Mouse (Mus musculus): Measurements from ENCODE around the gene Scn9a.

Gene Scn9a

GRCm38 (mm10) chr2:66634580-66635359 is at the start of gene Scn9a:
Gene Scn9a (minus strand): TSS chr2:66634962.
- DNase-seq (ENCODE audit: low read depth, low spot score) = no peak

DNA sequence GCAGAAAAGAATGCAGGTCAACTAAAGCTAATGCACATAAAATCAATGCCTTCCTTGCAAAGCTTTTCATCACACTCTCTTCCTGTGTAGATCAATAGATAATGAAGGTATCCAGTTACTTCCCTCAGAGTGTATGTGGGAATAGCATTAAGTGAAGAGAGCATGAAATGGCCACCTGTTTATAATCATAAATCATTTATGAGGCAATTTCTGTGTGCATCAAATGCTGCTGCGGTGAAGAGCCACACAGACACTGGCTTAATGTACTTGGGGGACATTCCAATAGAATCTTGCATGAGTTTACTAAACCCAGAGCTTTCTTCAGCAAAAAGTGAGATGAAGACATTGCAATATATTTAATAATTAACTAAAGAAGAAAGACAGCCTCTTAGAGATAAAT is 27.2 kb upstream of the Scn9a start:
- no peak for DNase-seq (ENCODE audit: low read depth, low spot score)

DNA sequence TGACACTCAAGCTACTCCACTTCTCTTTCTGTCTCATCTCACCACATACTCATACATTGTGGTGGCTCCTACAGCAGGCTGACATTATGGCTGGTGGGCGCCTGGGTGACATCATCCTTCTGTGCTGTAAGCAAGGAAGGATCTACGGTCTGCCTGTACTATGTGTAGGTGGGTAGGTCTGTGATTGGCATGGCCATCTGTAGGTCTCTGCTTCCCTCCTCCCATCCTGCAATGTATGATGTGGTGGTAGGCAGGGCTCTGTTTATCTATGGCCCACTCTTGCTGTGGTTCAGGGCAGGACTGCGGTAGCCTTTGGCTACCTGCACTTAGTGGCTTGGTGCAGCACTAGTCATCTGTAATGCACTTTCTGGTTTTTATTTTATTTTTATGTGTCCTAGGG is 21.7 kb upstream of the Scn9a start:
- DNase-seq (ENCODE audit: low read depth, low spot score) = no peak

GRCm38 (mm10) chr2:66655431-66655830 is 20.7 kb upstream of the Scn9a start:
- DNase-seq (ENCODE audit: low read depth, low spot score) = no peak

DNA sequence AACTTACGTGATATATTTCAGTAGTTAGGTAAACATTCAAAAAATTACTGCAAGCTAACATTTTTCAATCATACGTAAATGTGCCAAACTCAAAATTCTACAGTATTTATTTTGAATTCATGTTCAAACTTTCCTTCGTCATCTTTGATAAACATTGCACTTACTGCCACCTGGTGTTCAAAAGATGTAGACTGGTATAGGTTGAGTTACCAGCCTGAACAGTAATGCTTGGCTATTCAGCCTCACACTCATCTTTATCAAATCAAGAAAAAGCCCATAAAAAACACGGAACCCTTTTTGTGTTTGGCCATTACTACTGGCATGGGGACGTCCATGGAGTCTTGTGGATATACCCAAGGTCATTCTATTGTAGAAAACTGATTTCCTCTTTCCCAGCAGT is 9.6 kb upstream of the Scn9a start:
- no peak for DNase-seq (ENCODE audit: low read depth, low spot score)

- no peak for DNase-seq (ENCODE audit: low read depth, low spot score)
Observed at GRCm38 (mm10) chr2:66632728-66633127, 2.0 kb downstream of the Scn9a start.

- DNase-seq (ENCODE audit: low read depth, low spot score) = no peak
Observed at GRCm38 (mm10) chr2:66611091-66611490, 23.7 kb downstream of the Scn9a start.

DNA sequence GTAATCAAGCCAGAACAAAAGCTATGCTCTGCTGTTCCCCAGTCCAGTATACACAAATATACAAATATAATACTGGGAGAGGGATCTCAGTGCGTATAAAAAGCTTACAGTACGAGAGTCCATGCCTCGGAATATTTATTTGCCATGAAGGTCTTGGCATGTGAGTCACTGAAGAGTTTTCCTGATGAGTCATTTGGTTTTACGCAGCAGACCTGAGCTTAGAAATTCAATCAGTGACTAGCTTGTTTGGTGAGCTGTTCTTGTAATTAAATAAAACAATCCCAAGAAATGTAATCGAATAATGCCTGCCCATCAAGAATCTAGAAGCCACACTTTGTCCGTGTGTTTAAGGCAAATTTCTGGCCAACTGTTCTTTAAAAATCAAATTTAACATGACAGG is 37.4 kb downstream of the Scn9a start:
- DNase-seq (ENCODE audit: low read depth, low spot score) = no peak

- DNase-seq (ENCODE audit: low read depth, low spot score) = no peak
Observed at GRCm38 (mm10) chr2:66596145-66596544, 38.6 kb downstream of the Scn9a start.

GRCm38 (mm10) chr2:66590151-66590550 is 44.6 kb downstream of the Scn9a start:
- no peak for DNase-seq (ENCODE audit: low read depth, low spot score)

GRCm38 (mm10) chr2:66580026-66580808 is 54.5 kb downstream of the Scn9a start:
- no peak for DNase-seq (ENCODE audit: low read depth, low spot score)

GRCm38 (mm10) chr2:66548254-66548653 is 86.5 kb downstream of the Scn9a start:
- no peak for DNase-seq (ENCODE audit: low read depth, low spot score)

GRCm38 (mm10) chr2:66519966-66520365 is 114.8 kb downstream of the Scn9a start:
- no peak for DNase-seq (ENCODE audit: low read depth, low spot score)

- DNase-seq (ENCODE audit: low read depth, low spot score) = no peak
Observed at GRCm38 (mm10) chr2:66511424-66511823, 123.3 kb downstream of the Scn9a start.

DNA sequence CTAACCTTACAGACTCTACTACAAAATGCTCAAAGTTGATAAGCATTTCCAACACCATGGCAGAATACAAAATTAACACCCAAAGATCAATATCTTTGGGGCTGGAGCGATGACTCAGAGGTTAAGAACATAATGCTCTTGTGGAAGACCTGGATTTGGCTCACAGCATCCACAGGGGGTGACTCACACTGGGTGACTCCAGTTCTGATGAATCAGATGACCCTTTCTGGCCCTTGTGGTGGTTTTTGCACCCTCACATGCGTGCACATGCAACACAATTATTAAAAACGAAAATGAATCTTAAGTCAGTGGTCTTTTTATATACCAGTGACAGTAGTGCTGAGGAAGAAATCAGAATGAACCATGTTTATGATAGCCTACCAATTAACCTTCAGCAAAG is 126.7 kb downstream of the Scn9a start:
- DNase-seq (ENCODE audit: low read depth, low spot score) = no peak

- DNase-seq (ENCODE audit: low read depth, low spot score) = no peak
Observed at GRCm38 (mm10) chr2:66507616-66508015, 127.1 kb downstream of the Scn9a start.

DNA sequence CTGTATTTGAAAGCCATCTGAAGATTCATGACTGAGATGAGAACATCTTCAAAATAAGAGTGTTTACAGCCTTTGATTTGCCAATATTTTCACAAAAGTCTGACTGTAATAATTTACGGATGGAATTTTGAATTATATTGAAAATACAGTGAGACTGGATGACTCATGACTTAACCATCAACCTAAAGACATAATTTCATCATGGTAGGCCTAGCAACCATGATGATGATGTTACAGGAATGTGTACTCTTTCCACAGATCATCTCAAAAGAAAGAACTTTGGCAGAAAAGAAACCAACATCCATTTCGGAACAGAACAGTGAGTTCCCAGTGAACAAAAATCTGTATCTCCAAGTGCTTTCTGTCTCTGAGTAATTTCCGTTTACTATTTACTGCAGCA is 132.6 kb downstream of the Scn9a start:
- no peak for DNase-seq (ENCODE audit: low read depth, low spot score)

- no peak for DNase-seq (ENCODE audit: low read depth, low spot score)
Observed at GRCm38 (mm10) chr2:66494556-66494955, 140.2 kb downstream of the Scn9a start.

GRCm38 (mm10) chr2:66478395-66478794 is 156.4 kb downstream of the Scn9a start:
- no peak for DNase-seq (ENCODE audit: low read depth, low spot score)

DNA sequence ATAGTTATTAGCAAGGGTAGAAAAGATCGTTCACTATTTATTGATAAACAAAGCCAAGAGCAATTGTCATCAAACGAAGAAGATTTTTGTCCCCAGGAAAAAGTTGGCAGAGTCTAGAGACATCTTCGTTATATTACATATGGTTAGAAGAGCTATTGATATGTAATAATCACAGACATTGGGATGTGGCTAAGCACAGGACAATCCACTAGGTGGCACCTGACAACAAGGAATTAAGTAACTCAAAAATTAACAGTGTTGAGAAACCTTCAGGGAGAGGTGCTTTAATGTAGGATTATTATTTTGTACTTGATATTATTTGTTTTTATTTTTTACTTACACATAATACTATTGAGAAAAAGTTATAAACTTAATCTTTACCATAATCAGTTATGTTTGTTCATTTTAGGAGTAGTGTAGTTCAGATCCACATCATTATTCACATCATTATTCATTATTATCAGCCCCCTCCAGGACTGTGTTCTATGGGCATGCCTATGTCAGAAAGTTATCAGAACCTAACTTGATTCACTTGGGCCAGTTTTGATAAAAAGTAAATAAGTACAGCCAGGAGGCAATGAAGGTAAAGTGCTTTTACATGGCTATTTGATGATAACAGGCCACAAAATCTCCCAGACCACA is 161.5 kb downstream of the Scn9a start:
- no peak for DNase-seq (ENCODE audit: low read depth, low spot score)

- DNase-seq (ENCODE audit: low read depth, low spot score) = no peak
Observed at GRCm38 (mm10) chr2:66465484-66465883, 169.3 kb downstream of the Scn9a start.

DNA sequence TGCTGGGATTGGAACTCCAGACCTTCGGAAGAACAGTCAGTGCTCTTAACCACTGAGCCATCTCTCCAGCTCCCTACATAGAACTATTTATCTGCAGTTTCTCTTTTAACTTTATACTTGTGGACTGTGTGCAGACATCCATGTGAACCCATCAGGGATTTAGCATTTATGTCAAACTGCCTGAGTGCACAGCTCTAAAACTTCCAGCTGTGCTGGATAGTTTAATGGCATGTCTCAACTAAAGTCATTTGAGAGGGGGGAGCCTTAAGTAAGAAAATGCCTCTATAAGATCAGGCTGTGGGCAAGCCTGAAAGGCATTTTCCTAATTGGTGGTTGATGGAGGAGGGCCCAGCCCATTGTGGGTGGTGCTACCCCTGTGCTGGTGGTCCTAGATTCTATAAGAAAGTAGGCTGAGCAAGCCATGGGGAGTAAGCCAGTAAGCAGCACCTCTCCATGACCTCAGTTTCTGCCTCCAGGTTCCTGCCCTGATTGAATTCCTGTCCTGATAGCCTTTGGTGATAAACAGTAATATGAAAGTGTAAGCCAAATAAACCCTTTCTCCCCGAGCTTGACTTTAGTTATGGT is 169.8 kb downstream of the Scn9a start:
- no peak for DNase-seq (ENCODE audit: low read depth, low spot score)

All from CD4-positive, CD25-positive, alpha-beta regulatory T cell, adult 2 months (primary cell).